Mouse (Mus musculus) intestine, embryonic 14.5 days (tissue): Measurements from ENCODE around the gene Plaur. TPM values are rescaled to one million over a fixed set of nuclear protein-coding genes. Genes with fewer than 3 reads are reported as not detected.

ENCODE experiments used
- ATAC-seq: fragments of 200-750 bp; cut with Nextera tagmentation; replicated peaks from 2 replicates; pipeline ENCODE4 v1.8.0; 2017; ENCODE audit warnings: low read depth, moderate number of reproducible peaks, moderate TSS enrichment, moderate library complexity; ENCODE audit not compliant: low FRiP score, low TSS enrichment
- DNase-seq: peaks from one replicate; pipeline ENCODE4 v3.0.0-alpha.2; 2018; ENCODE audit warnings: low spot score
- H3K27ac ChIP-seq: fragments of 300-500 bp; sonication (generic); 2 replicates; pipeline ENCODE4 v1.5.1; 2014; ENCODE audit warnings: low read depth, mild to moderate bottlenecking, control low read depth
- H3K27me3 ChIP-seq: fragments of 300-500 bp; sonication (generic); replicated peaks from 2 replicates; pipeline ENCODE4 v1.6.1; 2014; ENCODE audit warnings: low read length, control low read depth; ENCODE audit not compliant: control insufficient read depth, insufficient read depth
- H3K36me3 ChIP-seq: fragments of 300-500 bp; sonication (generic); 2 replicates; pipeline ENCODE4 v1.6.1; 2014; ENCODE audit warnings: low read length, control low read depth; ENCODE audit not compliant: control insufficient read depth, insufficient read depth
- H3K4me1 ChIP-seq: fragments of 300-500 bp; sonication (generic); replicated peaks from 2 replicates; pipeline ENCODE4 v1.6.1; 2014; ENCODE audit warnings: low read length, control low read depth, mixed read lengths; ENCODE audit not compliant: control insufficient read depth, insufficient read depth
- H3K4me2 ChIP-seq: fragments of 300-500 bp; sonication (generic); 2 replicates; pipeline ENCODE4 v1.6.1; 2014; ENCODE audit warnings: low read length
- H3K4me3 ChIP-seq: fragments of 300-500 bp; sonication (generic); 2 replicates; pipeline ENCODE4 v1.5.1; 2014; ENCODE audit warnings: low read depth, low read length, control low read depth, mixed read lengths
- H3K9ac ChIP-seq: fragments of 300-500 bp; sonication (generic); 2 replicates; pipeline ENCODE4 v1.6.1; 2014; ENCODE audit warnings: mild to moderate bottlenecking, low read length
- H3K9me3 ChIP-seq: fragments of 300-500 bp; sonication (generic); 2 replicates; pipeline ENCODE4 v1.6.1; 2016; ENCODE audit warnings: low read length, control low read depth; ENCODE audit not compliant: control insufficient read depth
- WGBS: fragments of 180-500 bp; shearing (Covaris S2); extraction: QIAGEN DNeasy Blood & Tissue Kit; methylation state at CpG from one replicate; pipeline ENCODE4 v1.1.7; 2014; 5-methylcytosine and 5-hydroxymethylcytosine counted together
- polyA plus RNA-seq: library from polyadenylated mRNA; unstranded; fragments of >200 nt; fragmentation: Nextera tagmentation; extraction: Ambion mirVana; gene quantifications from 2 replicates; pipeline ENCODE4 v1.2.1, GENCODE M21; 2014

The Plaur gene
- polyA plus RNA-seq, 1 experiment from 2014 or later = 10.0 TPM

DNA sequence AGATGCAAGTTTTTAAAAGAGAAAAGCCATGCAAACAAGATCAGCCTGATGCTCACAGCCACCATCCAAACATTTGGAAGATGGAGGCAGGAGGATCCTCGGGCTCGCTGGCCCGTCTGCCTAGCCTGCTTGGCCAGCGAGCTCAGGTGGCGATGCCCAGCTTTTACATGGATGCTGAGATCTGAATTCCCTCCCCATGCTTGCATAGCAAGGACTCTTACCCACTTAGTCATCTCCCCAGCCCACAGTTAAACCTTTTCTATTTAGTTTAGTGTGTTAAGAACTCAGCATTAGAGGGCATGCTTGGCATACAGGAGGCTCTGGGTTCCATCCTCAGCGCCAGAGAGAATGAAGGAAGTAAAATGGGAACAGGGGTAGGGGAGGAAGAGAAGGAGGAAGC, 23.1 kb upstream of the Plaur start:
- 82% methylated on average over 6 of the region's 6 CpGs for WGBS
- H3K9ac ChIP-seq = no peak overlapping the region
- H3K4me3 ChIP-seq = no peak overlapping the region
- H3K27me3 ChIP-seq = no peaks in the 10 kb centered on the region
- ATAC-seq = no peak
- no peaks in the 10 kb centered on the region for H3K4me1 ChIP-seq
- no peaks in the 10 kb centered on the region for H3K36me3 ChIP-seq
- DNase-seq = no peak
- no peak overlapping the region for H3K4me2 ChIP-seq
- no peaks in the 10 kb centered on the region for H3K9me3 ChIP-seq
- H3K27ac ChIP-seq = no peak overlapping the region

DNA sequence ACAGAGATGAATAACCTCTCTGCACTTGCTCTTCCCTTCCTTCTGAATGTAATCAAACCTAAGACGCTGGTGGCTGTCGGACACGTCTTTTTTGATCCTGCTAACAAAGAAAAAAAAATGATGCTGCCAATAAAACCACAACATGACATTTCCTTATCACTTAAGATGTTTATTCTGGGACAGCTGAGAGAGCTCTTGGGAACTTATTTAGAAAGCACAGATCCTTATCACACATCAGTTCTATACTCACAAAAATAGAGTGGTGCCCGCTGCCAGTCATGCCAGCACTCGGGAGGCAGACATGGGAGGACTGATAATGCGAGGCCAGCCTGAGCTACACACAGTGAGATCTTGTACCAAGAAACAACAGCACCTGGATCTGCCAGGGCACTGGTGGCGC, 22.4 kb upstream of the Plaur start:
- no peaks in the 10 kb centered on the region for H3K4me1 ChIP-seq
- H3K36me3 ChIP-seq = no peaks in the 10 kb centered on the region
- H3K27ac ChIP-seq = no peak overlapping the region
- no peak overlapping the region for H3K4me3 ChIP-seq
- 61% methylated on average over 7 of the region's 7 CpGs for WGBS
- H3K9ac ChIP-seq = no peak overlapping the region
- no peaks in the 10 kb centered on the region for H3K9me3 ChIP-seq
- no peaks in the 10 kb centered on the region for H3K27me3 ChIP-seq
- H3K4me2 ChIP-seq = no peak overlapping the region
- DNase-seq (no peak), ATAC-seq (no peak)

DNA sequence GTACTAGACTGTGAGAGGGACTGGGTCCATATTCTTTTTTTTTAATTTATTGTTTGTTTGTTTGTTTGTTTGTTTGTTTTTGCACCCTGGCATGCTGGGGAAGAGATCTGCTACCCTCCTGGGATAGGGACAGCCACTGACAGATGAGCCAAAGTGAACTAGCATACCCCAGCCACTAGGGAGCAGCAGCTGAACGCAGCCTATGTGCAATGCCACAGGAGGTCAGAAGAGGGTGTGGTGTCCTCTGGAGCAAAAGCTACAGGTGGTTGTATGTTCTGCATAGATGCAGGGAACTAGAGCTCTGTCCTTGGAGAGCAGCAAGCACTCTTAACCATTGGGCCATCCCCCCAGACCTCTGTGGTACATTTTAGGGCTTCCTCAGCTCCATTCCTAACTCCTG, 20.5 kb upstream of the Plaur start:
- 6% methylated on average over 1 of the region's 1 CpGs for WGBS
- peak; percentile 78 for ATAC-seq

DNA sequence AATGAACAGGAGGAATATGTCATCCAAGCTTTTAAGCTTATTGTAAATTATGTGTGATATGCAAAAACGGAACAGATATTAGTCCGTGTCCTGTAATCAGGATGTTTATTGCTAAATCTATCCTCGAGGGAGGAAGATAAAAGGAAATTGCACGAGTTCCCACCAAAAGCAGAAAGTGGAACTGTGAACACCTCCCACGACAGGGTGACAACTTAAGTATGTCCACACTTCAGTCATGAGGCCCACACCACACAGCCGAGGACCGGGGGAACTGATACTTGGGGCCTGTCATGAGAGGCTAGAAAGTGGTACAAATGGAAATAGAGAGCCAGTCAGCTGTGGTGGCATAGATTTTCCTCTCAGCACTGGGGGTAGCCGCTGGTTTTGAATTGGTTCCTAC, 20.0 kb upstream of the Plaur start:
- Histone ChIP-seq H3K9me3 (no peaks in the 10 kb centered on the region), H3K9ac (no peak overlapping the region), H3K27me3 (no peaks in the 10 kb centered on the region), H3K36me3 (no peaks in the 10 kb centered on the region), H3K4me3 (no peak overlapping the region), H3K4me1 (no peaks in the 10 kb centered on the region), H3K27ac (no peak overlapping the region), H3K4me2 (no peak overlapping the region)
- ATAC-seq (no peak), DNase-seq (no peak)
- whole genome bisulfite sequencing = 74% methylated on average over 8 of the region's 8 CpGs

More for the DNA sequence above, 20.5 kb upstream of the Plaur start:
- no peak overlapping the region for H3K4me3 ChIP-seq
- H3K9me3 ChIP-seq = no peaks in the 10 kb centered on the region
- DNase-seq = peak; percentile 73
- H3K4me1 ChIP-seq = no peaks in the 10 kb centered on the region
- H3K27ac ChIP-seq = no peak overlapping the region
- H3K27me3 ChIP-seq = no peaks in the 10 kb centered on the region
- H3K9ac ChIP-seq = no peak overlapping the region
- H3K4me2 ChIP-seq = no peak overlapping the region
- H3K36me3 ChIP-seq = no peaks in the 10 kb centered on the region

DNA sequence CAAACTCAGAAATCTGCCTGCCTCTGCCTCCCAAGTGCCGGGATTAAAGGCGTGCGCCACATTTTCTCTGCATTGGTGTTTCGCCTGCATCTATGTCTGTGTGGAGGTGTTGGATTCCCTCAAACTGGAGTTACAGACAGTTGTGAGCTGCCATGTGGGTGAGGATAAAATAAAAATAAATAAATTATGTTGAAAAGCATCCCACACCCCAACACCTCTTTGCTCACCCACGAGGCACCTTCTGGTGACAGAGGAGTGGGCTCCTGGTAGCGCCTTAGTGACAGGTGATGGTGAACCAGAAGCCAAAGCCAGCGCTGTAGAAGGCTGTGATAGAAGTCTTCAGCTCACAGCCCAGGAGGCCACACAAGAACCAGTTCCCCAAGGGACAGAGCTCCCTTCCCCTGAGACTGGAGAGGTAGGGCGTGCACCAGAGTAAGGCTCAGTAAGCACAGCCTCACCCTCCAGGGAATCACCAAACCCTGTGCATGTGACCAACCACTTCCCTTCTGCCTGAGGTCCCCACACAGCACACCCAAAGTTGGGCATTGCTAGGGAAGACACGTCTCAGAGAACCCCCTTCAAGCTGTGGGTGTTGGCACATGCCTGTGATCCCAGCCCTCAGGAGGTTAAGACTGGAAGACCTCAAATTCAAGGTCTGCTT, 16.9 kb upstream of the Plaur start:
- DNase-seq (no peak), ATAC-seq (no peak)
- no peaks in the 10 kb centered on the region for H3K9me3 ChIP-seq
- H3K27ac ChIP-seq = no peak overlapping the region
- no peak overlapping the region for H3K4me3 ChIP-seq
- H3K27me3 ChIP-seq = no peaks in the 10 kb centered on the region
- H3K4me1 ChIP-seq = no peaks in the 10 kb centered on the region
- H3K9ac ChIP-seq = no peak overlapping the region
- no peak overlapping the region for H3K4me2 ChIP-seq
- H3K36me3 ChIP-seq = no peaks in the 10 kb centered on the region
- WGBS = 89% methylated on average over 9 of the region's 9 CpGs

DNA sequence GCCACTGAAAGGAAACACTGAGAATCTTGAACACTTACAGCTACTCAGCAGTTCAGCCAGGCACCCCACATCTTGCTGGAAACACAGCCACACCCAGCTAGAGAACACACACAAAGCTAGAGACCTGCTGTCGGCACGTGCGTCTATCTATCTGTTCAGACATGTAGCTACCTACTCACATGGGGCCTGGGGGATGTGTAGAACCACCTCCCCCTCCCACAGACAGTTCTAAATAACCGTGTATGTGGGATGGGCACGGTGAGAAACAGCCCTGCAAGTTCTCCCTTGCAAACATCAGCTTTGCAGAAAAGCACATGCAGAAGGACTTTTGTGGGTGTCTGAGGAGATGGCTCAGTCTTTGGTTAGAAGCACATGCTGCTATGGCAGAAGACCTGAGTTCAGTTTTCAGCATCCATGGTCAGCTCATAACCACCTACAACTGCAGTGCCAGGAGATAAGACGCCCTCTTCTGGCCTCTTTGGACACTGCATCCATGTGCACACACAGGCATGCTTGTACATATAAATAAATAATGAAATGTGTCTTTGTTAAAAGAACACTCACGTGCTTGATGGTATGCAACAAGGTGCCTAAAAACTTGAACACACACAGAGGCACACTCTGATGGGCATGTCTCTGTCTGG, 15.5 kb upstream of the Plaur start:
- DNase-seq (no peak), ATAC-seq (no peak)
- Histone ChIP-seq H3K4me3 (no peak overlapping the region), H3K9ac (no peak overlapping the region), H3K4me1 (no peaks in the 10 kb centered on the region), H3K36me3 (no peaks in the 10 kb centered on the region), H3K4me2 (no peak overlapping the region), H3K9me3 (no peaks in the 10 kb centered on the region), H3K27me3 (no peaks in the 10 kb centered on the region), H3K27ac (no peak overlapping the region)
- WGBS = 79% methylated on average over 7 of the region's 7 CpGs

DNA sequence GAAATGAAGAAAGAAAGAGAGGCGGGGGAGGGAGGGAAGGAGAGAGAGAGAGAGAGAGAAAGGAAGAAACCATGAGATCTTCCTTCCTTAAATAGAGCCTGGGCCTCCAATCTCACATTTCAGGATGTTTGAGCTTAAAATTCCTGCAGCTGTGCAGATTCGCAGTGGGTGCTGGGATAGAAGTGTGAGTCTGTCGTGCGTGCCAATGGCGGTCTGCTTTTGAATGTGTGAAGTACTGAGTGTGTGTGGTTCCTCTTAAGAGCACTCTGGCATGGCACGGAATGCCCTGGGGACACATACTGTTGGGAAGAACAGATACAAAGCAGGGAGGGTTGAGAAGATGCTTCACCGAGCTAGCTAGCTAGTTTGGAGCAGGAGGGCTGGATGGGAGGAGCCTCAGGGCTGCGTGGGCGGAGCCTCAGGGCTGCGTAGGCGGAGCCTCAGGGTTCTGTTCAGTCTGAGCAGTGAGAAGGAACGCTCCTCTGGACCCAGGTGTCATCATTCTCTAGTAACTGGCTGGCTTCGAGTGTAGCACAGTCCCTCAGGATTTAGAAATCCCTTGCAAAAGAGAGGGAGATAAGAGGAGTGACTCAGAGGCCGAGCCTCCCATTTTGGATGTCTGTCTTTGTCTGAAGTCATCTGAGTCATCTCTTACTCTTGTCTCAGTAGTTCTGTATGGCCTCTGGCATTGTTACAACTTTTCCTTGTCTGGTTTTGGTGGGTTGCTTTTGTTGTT, 13.3 kb upstream of the Plaur start:
- Histone ChIP-seq H3K9ac (no peak overlapping the region), H3K27me3 (no peaks in the 10 kb centered on the region), H3K4me2 (no peak overlapping the region), H3K9me3 (no peaks in the 10 kb centered on the region), H3K27ac (no peak overlapping the region), H3K4me3 (no peak overlapping the region), H3K36me3 (no peaks in the 10 kb centered on the region), H3K4me1 (no peaks in the 10 kb centered on the region)
- DNase-seq = no peak
- ATAC-seq = no peak
- 54% methylated on average over 14 of the region's 14 CpGs for WGBS

DNA sequence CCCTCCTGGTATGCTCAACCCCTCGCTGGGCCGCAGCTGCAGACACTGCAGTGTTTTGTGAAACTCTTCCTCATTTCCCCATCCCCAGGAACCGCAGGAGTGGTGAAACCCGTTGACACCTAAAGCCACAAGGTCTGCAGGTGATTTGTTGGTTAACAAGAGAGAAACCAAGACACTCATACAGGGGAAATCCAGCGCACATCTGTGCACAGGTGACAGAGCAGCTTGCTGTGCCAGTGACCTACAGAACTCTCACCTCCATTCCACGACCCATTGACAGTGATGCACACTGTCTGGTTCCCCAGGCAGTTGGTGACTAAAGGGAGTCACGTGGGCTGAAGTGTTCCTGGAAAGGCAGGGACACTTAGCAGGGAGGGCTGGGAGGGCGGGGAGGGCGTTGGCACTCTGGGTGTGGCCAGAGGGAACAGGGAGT, 11.7 kb upstream of the Plaur start:
- Histone ChIP-seq H3K9me3 (no peaks in the 10 kb centered on the region), H3K36me3 (no peaks in the 10 kb centered on the region), H3K27me3 (no peaks in the 10 kb centered on the region), H3K9ac (no peak overlapping the region), H3K4me2 (no peak overlapping the region), H3K4me1 (no peaks in the 10 kb centered on the region), H3K27ac (no peak overlapping the region), H3K4me3 (no peak overlapping the region)
- ATAC-seq (no peak), DNase-seq (no peak)
- 58% methylated on average over 9 of the region's 9 CpGs for WGBS
